Mouse (Mus musculus) neural tube, embryonic 15.5 days (tissue): ENCODE measurements at regions not wholly inside any gene's neighbourhood (a gene's known extent, or its start where the extent isn't known, plus 50 kb on each side); places are given as distances from the start of the nearest gene placed in this dataset.
"Not testable (repeated sequence)": the region's sequence is repeated elsewhere in the genome, so short reads cannot be mapped to it uniquely, and the experiment has no call there.

Experiments used
- ATAC-seq: fragments of 200-750 bp; cut with Nextera tagmentation; 2 replicates; pipeline ENCODE4 v1.8.0; 2017; ENCODE audit warnings: mild to moderate bottlenecking, moderate TSS enrichment, moderate library complexity; ENCODE audit not compliant: low FRiP score
- H3K27ac ChIP-seq: fragments of 300-500 bp; sonication (generic); replicated peaks from 2 replicates; pipeline ENCODE4 v1.5.1; 2015; ENCODE audit warnings: mild to moderate bottlenecking, inconsistent platforms
- H3K27me3 ChIP-seq: fragments of 300-500 bp; sonication (generic); replicated peaks from 2 replicates; pipeline ENCODE4 v1.6.1; 2015; ENCODE audit warnings: inconsistent platforms
- H3K36me3 ChIP-seq: fragments of 300-500 bp; sonication (generic); 2 replicates; pipeline ENCODE4 v1.6.1; 2015; ENCODE audit warnings: inconsistent platforms
- H3K4me1 ChIP-seq: fragments of 300-500 bp; sonication (generic); 2 replicates; pipeline ENCODE4 v1.6.1; 2015; ENCODE audit warnings: inconsistent platforms
- H3K4me2 ChIP-seq: fragments of 300-500 bp; sonication (generic); 2 replicates; pipeline ENCODE4 v1.6.1; 2015; ENCODE audit warnings: inconsistent platforms, mild to moderate bottlenecking, moderate library complexity
- H3K4me3 ChIP-seq: fragments of 300-500 bp; sonication (generic); replicated peaks from 2 replicates; pipeline ENCODE4 v1.5.1; 2015; ENCODE audit warnings: mild to moderate bottlenecking, inconsistent platforms
- H3K9ac ChIP-seq: fragments of 300-500 bp; sonication (generic); replicated peaks from 2 replicates; pipeline ENCODE4 v1.6.1; 2015; ENCODE audit warnings: mild to moderate bottlenecking, inconsistent platforms
- H3K9me3 ChIP-seq: fragments of 300-500 bp; sonication (generic); replicated peaks from 2 replicates; pipeline ENCODE4 v1.6.1; 2016; ENCODE audit warnings: inconsistent platforms
- WGBS: fragments of 180-500 bp; shearing (Covaris S2); methylation state at CpG from one replicate; pipeline ENCODE4 v1.1.7; 2015; ENCODE audit warnings: mixed read lengths; 5-methylcytosine and 5-hydroxymethylcytosine counted together

DNA sequence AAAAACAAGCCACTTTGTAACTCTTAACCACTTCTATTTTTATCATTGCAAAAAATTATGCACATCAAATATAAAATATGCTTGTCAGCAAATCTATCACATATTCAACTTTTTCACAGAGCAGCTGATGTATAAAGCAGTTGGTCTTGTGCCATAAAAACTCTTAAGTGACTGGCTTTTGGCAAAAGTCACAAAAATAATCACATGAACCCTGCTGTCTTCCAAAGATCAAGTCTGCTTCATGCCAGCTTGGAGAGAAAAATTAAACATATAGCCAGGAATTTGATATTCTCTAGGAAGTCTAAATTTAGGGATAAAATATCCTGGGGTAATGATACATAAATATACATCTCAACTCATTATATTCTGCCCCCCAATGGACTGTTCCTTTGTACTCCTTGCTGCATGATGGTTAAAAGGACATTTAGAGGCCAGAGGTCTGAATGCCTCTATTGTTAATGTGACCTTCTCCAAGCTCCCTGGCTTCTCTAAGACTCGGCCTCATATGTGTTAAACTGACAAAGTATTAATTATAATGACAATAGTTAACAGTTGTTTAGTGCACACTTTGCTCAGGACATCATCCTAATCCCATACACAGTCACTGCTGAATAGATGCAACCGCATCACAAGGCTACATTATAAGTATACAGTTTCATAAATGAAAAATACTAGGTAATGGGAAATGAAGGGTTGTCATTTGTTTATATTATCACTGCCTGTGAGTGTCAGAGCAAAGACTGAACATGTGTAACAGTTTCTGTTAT, 422.9 kb upstream of the Hs3st1 start:
- 46% methylated on average over 2 of the region's 2 CpGs for WGBS
- no peak overlapping the region for H3K4me3 ChIP-seq
- H3K27me3 ChIP-seq, result no peaks in the 10 kb centered on the region
- no peaks in the 10 kb centered on the region for H3K36me3 ChIP-seq
- no peak overlapping the region for H3K4me2 ChIP-seq
- no peaks in the 10 kb centered on the region for H3K4me1 ChIP-seq
- no peak overlapping the region for H3K27ac ChIP-seq
- ATAC-seq, result no peak
- no peak overlapping the region for H3K9ac ChIP-seq
- H3K9me3 ChIP-seq, result no peaks in the 10 kb centered on the region

DNA sequence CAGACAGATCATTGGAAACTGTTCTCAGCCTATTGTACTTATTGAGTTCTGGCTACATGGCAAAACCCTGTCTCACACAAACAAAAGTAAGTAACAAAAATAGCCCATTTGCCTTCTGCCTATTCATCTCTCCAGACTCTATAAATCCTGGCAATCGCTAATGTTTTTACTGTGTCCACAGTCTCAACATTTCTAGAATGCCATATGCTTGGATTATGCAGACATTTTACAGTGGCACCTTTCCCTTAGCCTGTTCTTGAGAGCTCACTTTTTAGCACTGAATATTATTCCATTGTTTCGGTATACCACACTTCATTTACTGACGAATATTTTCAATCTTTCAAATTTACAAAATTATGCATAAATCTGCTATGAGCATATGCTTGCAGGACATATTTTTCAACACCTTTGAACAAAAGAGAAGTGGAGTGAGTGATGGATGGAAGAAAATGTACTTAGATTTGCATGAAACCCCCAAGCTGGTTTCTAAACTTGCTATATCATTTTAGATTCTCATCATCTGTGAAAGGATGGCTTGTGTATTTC, 381.5 kb upstream of the Hs3st1 start:
- Histone ChIP-seq H3K9me3 (no peaks in the 10 kb centered on the region), H3K4me3 (no peak overlapping the region), H3K27me3 (no peaks in the 10 kb centered on the region), H3K36me3 (no peaks in the 10 kb centered on the region), H3K27ac (no peak overlapping the region), H3K4me1 (no peaks in the 10 kb centered on the region), H3K9ac (no peak overlapping the region), H3K4me2 (no peak overlapping the region)
- no peak for ATAC-seq
- WGBS, result 94% methylated on average over 3 of the region's 3 CpGs

DNA sequence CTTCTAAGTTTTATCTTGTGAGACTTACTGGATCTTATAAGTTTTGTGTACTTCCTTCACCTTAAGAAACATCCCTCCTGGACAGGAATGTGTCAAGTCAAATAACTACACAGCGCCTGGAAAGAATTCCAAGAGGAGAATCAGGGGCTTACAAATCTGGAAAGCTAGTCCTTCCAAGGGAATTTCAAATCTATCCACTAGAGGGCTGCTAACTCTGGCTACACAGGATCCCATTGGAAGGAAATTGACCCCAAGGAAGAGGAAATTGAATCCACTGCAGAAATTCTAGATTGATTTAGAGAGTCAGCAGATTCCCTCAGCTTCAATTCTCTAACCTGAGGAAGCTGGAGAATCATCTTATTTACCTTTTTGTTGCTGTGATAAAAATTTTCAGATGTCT, 369.1 kb upstream of the Hs3st1 start:
- Histone ChIP-seq H3K4me1 (no peaks in the 10 kb centered on the region), H3K4me2 (no peak overlapping the region), H3K27me3 (no peaks in the 10 kb centered on the region), H3K4me3 (no peak overlapping the region), H3K27ac (no peak overlapping the region), H3K9me3 (no peaks in the 10 kb centered on the region), H3K36me3 (no peaks in the 10 kb centered on the region), H3K9ac (no peak overlapping the region)
- 79% methylated on average over 1 of the region's 1 CpGs for WGBS
- no peak for ATAC-seq

- no peaks in the 10 kb centered on the region for H3K36me3 ChIP-seq
- no peak overlapping the region for H3K27ac ChIP-seq
- no peaks in the 10 kb centered on the region for H3K9me3 ChIP-seq
- no peak for ATAC-seq
- H3K4me2 ChIP-seq, result no peak overlapping the region
- no peak overlapping the region for H3K4me3 ChIP-seq
- no peaks in the 10 kb centered on the region for H3K27me3 ChIP-seq
- H3K9ac ChIP-seq, result no peak overlapping the region
- no peaks in the 10 kb centered on the region for H3K4me1 ChIP-seq
Observed at GRCm38 (mm10) chr5:40116849-40117248, 361.6 kb upstream of the Hs3st1 start.

- not testable (repeated sequence) for H3K4me1 ChIP-seq, H3K9ac ChIP-seq, H3K9me3 ChIP-seq, H3K27ac ChIP-seq, H3K4me2 ChIP-seq, H3K4me3 ChIP-seq, ATAC-seq, H3K27me3 ChIP-seq, H3K36me3 ChIP-seq
- 89% methylated on average over 5 of the region's 5 CpGs for WGBS
Observed at GRCm38 (mm10) chr5:40089576-40089975, 334.3 kb upstream of the Hs3st1 start.

DNA sequence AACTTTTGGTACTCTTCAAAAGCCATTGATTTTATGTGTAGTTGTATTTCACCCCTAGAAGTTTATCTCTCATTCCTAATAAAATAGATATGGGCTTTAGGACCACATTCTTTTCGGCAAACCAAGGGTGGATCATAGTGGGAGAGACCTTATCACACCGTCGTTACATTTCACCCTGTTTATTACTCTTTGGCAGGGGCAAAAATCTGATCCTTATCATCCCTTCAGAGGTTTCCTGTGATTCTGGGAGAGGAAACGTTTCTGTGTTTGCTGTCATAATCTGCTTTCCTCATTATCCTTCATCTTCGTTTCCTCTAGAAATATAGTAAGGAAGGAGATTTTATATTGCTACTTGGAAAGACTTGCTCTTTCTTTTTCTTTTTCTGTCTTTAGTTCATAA, 290.0 kb upstream of the Hs3st1 start:
- 85% methylated on average over 5 of the region's 5 CpGs for WGBS
- Histone ChIP-seq H3K4me2 (no peak overlapping the region), H3K9me3 (no peaks in the 10 kb centered on the region), H3K27ac (no peak overlapping the region), H3K4me3 (no peak overlapping the region), H3K27me3 (no peaks in the 10 kb centered on the region), H3K4me1 (no peaks in the 10 kb centered on the region), H3K36me3 (no peaks in the 10 kb centered on the region), H3K9ac (no peak overlapping the region)
- no peak for ATAC-seq

DNA sequence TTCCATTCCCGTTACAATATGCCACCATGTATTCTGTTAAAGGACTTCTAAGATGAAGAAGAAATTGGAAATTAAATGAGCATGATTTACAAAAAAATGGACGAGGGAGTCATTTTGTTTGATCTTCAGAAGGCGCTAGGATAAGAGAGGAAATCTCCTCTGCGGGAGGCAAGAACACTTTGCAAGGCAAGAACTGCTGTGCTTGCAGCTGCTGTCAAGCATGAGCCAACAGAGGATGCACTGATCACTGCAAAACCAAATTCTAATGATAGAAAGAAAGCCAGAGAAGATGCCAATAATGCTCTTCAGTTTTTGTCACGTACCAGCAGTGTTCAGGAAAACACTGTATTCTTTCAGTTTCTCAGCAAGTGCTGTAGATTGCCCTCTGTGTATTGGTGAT, 279.2 kb upstream of the Hs3st1 start:
- Histone ChIP-seq H3K36me3 (no peaks in the 10 kb centered on the region), H3K27ac (no peak overlapping the region), H3K9ac (no peak overlapping the region), H3K9me3 (no peaks in the 10 kb centered on the region), H3K4me2 (no peak overlapping the region), H3K4me1 (no peaks in the 10 kb centered on the region), H3K27me3 (no peaks in the 10 kb centered on the region), H3K4me3 (no peak overlapping the region)
- 76% methylated on average over 5 of the region's 5 CpGs for WGBS
- no peak for ATAC-seq

- Histone ChIP-seq H3K9me3 (no peaks in the 10 kb centered on the region), H3K4me2 (no peak overlapping the region), H3K4me1 (no peaks in the 10 kb centered on the region), H3K4me3 (no peak overlapping the region), H3K9ac (no peak overlapping the region), H3K27me3 (no peaks in the 10 kb centered on the region), H3K36me3 (no peaks in the 10 kb centered on the region), H3K27ac (no peak overlapping the region)
- 85% methylated on average over 2 of the region's 2 CpGs for WGBS
- no peak for ATAC-seq
Observed at GRCm38 (mm10) chr5:40033686-40034085, 278.4 kb upstream of the Hs3st1 start.

DNA sequence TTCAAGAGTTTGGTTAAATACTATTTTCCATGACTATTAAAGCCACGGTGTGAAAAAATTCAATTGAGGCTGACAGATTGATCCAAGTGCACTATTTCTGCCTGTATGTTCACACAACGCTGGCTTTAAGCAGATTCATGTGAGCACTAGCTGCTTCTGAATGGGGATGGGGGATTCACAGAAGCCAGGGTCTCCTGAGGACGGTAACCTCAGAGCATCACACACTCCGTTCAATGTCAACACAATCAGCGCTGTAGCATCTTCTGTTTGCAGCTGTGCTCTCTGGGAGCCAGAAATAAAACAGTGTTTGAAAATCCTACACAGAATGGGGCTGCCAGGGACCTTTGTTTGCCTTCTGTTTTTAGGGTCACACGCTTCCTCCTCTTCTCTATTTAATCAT, 275.0 kb upstream of the Hs3st1 start:
- 76% methylated on average over 6 of the region's 6 CpGs for WGBS
- no peaks in the 10 kb centered on the region for H3K9me3 ChIP-seq
- no peak for ATAC-seq

DNA sequence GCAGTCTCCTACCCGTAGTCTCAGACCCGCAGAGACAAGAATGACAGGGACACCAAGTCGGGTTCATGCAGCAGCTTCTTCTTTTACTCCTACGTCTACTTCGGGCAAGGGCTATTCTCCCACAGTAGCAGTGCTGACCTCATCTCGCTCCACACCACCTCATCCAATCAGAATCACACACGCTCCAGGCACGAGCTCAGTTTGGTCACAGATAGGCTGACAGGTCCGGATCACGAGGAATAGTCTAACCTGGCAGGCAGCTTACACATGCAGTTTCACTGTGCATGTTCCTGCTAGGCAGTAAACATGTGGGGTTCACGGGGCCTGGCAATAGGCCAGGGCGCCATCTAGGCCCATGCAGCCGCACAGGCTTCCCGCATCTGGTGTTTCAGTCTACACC, 260.7 kb upstream of the Hs3st1 start:
- no peaks in the 10 kb centered on the region for H3K4me1 ChIP-seq
- WGBS, result 87% methylated on average over 14 of the region's 14 CpGs
- no peaks in the 10 kb centered on the region for H3K27me3 ChIP-seq
- H3K27ac ChIP-seq, result no peak overlapping the region
- H3K4me3 ChIP-seq, result no peak overlapping the region
- no peaks in the 10 kb centered on the region for H3K36me3 ChIP-seq
- no peak overlapping the region for H3K4me2 ChIP-seq
- no peak for ATAC-seq
- no peaks in the 10 kb centered on the region for H3K9me3 ChIP-seq
- H3K9ac ChIP-seq, result no peak overlapping the region

More for the DNA sequence above, 275.0 kb upstream of the Hs3st1 start:
- H3K36me3 ChIP-seq, result no peaks in the 10 kb centered on the region
- no peaks in the 10 kb centered on the region for H3K4me1 ChIP-seq
- no peak overlapping the region for H3K4me2 ChIP-seq
- H3K4me3 ChIP-seq, result no peak overlapping the region
- H3K27ac ChIP-seq, result no peak overlapping the region
- H3K9ac ChIP-seq, result no peak overlapping the region
- H3K27me3 ChIP-seq, result no peaks in the 10 kb centered on the region

GRCm38 (mm10) chr5:39988039-39988438, 232.8 kb upstream of the Hs3st1 start:
- Histone ChIP-seq H3K9ac (no peak overlapping the region), H3K27ac (no peak overlapping the region), H3K4me2 (no peak overlapping the region), H3K4me3 (no peak overlapping the region), H3K9me3 (no peaks in the 10 kb centered on the region), H3K36me3 (no peaks in the 10 kb centered on the region), H3K27me3 (no peaks in the 10 kb centered on the region), H3K4me1 (no peaks in the 10 kb centered on the region)
- ATAC-seq, result no peak
- WGBS, result 11% methylated on average over 1 of the region's 1 CpGs

DNA sequence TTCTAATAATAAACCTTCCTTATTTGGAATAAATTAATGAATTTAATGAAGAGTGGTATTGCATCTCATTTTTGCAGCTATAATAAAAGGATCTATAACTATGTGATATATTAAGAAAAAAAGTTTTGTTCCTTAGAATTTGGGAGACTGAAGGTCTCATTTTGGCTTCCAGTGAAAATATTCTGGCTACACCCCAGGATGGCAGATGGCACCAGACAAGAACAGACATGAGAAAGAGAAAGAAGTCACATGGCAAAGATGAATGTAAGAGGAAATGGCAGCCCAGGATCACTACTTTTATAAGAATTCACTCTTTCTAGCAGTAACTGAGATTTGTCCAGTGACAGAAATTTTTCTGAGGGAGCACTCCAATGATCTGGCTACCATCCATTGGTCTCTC, 209.1 kb upstream of the Hs3st1 start:
- Histone ChIP-seq H3K4me2 (no peak overlapping the region), H3K27ac (no peak overlapping the region), H3K4me3 (no peak overlapping the region), H3K36me3 (no peaks in the 10 kb centered on the region), H3K9me3 (no peaks in the 10 kb centered on the region), H3K27me3 (no peaks in the 10 kb centered on the region), H3K9ac (no peak overlapping the region), H3K4me1 (no peaks in the 10 kb centered on the region)
- ATAC-seq, result no peak
